8 mouse cellular contexts compared by ENCODE assay signal in the genomic region with DNA sequence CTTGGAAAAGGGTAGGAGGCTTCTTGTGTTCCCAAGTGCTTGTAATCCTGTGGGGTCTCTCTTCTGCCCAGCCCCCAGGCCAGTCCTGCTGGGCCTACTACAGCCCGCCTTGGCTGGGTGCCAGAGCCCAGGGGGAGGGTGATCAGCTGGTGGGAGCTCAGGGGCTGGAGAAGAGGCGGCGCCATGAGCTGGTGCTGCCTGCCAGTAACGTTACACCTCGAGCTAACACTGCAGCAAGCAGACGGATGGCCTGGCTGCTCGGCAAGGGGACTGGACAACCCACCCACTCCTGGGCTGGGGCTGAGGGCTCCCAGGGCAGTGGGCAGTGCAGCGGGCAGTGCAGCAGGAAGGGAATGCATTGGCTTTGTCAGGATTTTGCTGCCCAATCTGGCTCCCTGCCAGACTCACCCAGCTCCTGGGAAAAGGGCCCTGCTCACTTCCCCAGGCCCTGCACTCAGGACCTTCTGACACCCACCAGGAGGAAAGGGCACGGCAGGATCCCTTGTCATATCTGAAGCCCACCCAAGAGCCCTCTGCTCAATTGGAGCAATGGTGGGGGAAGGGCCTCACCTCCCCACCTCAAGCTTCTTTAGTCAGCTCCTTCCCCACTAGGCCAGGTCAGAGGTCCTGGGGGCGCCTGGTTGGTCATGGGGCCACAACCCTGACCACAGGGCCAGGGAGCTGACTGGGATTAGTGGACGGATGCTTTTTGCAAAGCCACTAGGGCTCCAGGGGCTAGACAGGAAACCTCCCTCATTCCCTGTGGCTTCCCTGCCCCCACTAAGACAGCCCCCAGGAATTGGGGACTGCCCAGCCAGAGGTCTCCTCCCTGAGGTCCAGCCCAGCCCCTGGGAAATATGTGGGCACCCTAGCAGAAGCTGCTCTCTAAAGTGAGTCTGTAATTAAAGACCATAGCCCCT. TPM values are rescaled to one million over a fixed set of nuclear protein-coding genes. Genes with fewer than 3 reads are reported as not detected.
DNase-seq lines count a peak whose midpoint lies in the region; ATAC-seq lines count a peak whose summit lies in the region.

No protein-coding gene starts in this region.

- H3K27me3 ChIP-seq in limb, embryonic 13.5 days, result peaks cover 13% of the 10 kb centered on the region; the same call in 1 of the 2 replicates
- peaks cover 17% of the 10 kb centered on the region for H3K27me3 ChIP-seq in neural tube, embryonic 15.5 days (replicated peaks)

- peak; percentile 44 to 58 for DNase-seq in frontal cortex, postnatal 10 days (ENCODE audit: low spot score in 2 of 2)
- peak; percentile 78 for DNase-seq in MN1 (ENCODE audit: low spot score)
- DNase-seq in forelimb bud, embryonic 11.5 days (ENCODE audit: low read depth, low spot score), result peak; percentile 81
- DNase-seq in thymus, adult 18-20 months, result no peak
- DNase-seq in left cerebral cortex, adult 8-10 months (ENCODE audit: low spot score in 2 of 2), result no peak

- no peaks in the 10 kb centered on the region for H3K9me3 ChIP-seq in limb, embryonic 13.5 days
- no peaks in the 10 kb centered on the region for H3K9me3 ChIP-seq in neural tube, embryonic 15.5 days (replicated peaks)

- peak overlapping the region; percentile 78 for H3K27ac ChIP-seq in limb, embryonic 13.5 days
- H3K27ac ChIP-seq in neural tube, embryonic 15.5 days (replicated peaks), result peak overlapping the region; percentile 54

- H3K4me3 ChIP-seq in limb, embryonic 13.5 days, result peak overlapping the region; percentile 49
- peak overlapping the region; percentile 35 for H3K4me3 ChIP-seq in neural tube, embryonic 15.5 days (replicated peaks)

- H3K4me2 ChIP-seq in limb, embryonic 13.5 days (replicated peaks), result peak overlapping the region; percentile 73
- peak overlapping the region; percentile 75 for H3K4me2 ChIP-seq in neural tube, embryonic 15.5 days

- H3K9ac ChIP-seq in limb, embryonic 13.5 days, result peak overlapping the region; percentile 67
- H3K9ac ChIP-seq in neural tube, embryonic 15.5 days (replicated peaks), result peak overlapping the region; percentile 32; the same call in 1 of the 2 replicates

- H3K36me3 ChIP-seq in limb, embryonic 13.5 days, result peaks cover under 1% of the 10 kb centered on the region; the same call in 1 of the 2 replicates
- no peaks in the 10 kb centered on the region for H3K36me3 ChIP-seq in neural tube, embryonic 15.5 days

- no peak for ATAC-seq in frontal cortex, adult (ENCODE audit: low TSS enrichment)
- peak; percentile 71 for ATAC-seq in limb, embryonic 13.5 days (ENCODE audit: low FRiP score, low read depth)
- peak; percentile 77; the same call in 1 of the 2 replicates for ATAC-seq in neural tube, embryonic 15.5 days (ENCODE audit: low FRiP score)

- 8% methylated on average over 11 of the region's 11 CpGs for WGBS in limb, embryonic 13.5 days
- 20% methylated on average over 11 of the region's 11 CpGs for WGBS in neural tube, embryonic 15.5 days

- H3K4me1 ChIP-seq in limb, embryonic 13.5 days, result peaks cover 48% of the 10 kb centered on the region
- peaks cover 34% of the 10 kb centered on the region for H3K4me1 ChIP-seq in neural tube, embryonic 15.5 days

RNA-seq across cellular contexts. Expression of gene Pgf, which starts 1.4 kb away (rescaled TPM):
- 17.9 and 19.5 TPM in 2 replicates for polyA plus RNA-seq in limb, embryonic 13.5 days (2015; fragmentation: Nextera tagmentation; extraction: Ambion mirVana)
- polyA plus RNA-seq in neural tube, embryonic 15.5 days (2015; fragmentation: Nextera tagmentation; extraction: Ambion mirVana), result 9.5 and 11.1 TPM in 2 replicates
- 1 to 10 TPM; 2.1 to 4.4 (median 3.1) TPM for total RNA-seq in left cerebral cortex, adult 8-10 months (2022)

RNA-seq across cellular contexts. Expression of gene Rps6kl1, which starts 25.1 kb away (rescaled TPM):
- polyA plus RNA-seq in limb, embryonic 13.5 days (2015; fragmentation: Nextera tagmentation; extraction: Ambion mirVana), result 0.31 and 0.33 TPM in 2 replicates
- 31.0 and 37.0 TPM in 2 replicates for polyA plus RNA-seq in neural tube, embryonic 15.5 days (2015; fragmentation: Nextera tagmentation; extraction: Ambion mirVana)
- 10 to 100 TPM; 35.0 to 37.6 (median 36.6) TPM for total RNA-seq in left cerebral cortex, adult 8-10 months (2022)

RNA-seq across cellular contexts. Expression of gene Eif2b2, which starts 43.1 kb away (rescaled TPM):
- polyA plus RNA-seq in limb, embryonic 13.5 days (2015; fragmentation: Nextera tagmentation; extraction: Ambion mirVana), result 78.3 and 79.9 TPM in 2 replicates
- polyA plus RNA-seq in neural tube, embryonic 15.5 days (2015; fragmentation: Nextera tagmentation; extraction: Ambion mirVana), result 74.5 and 85.5 TPM in 2 replicates
- total RNA-seq in left cerebral cortex, adult 8-10 months (2022), result 10 to 100 TPM; 64.0 to 73.3 (median 68.1) TPM

Comparison
In these comparisons a context has a peak if more than half of its experiments do, and no peak if none do; other contexts are left out.
1. DNase-seq: peak in frontal cortex, postnatal 10 days (2 of 2), MN1 (single experiment) and forelimb bud, embryonic 11.5 days (single experiment); none in thymus, adult 18-20 months (0 of 2) and left cerebral cortex, adult 8-10 months (0 of 2).
2. RNA of gene Rps6kl1, which starts 25.1 kb away (polyA plus RNA-seq): 31.0 to 37.0 TPM in neural tube, embryonic 15.5 days; 0.31 to 0.33 TPM in limb, embryonic 13.5 days; every median in the first group is over 10 times any median in the second.